Mouse (Mus musculus) ES-Bruce4 (cell line): ENCODE data around the gene Kmt2d.

Experiments
- CTCF ChIP-seq: IDR thresholded peaks from one replicate; pipeline ENCODE4 v1.8.1; 2011; ENCODE audit warnings: low read depth, low read length
- EP300 ChIP-seq: IDR thresholded peaks from 2 replicates; pipeline ENCODE4 v1.6.1; 2011; ENCODE audit warnings: low read depth, low read length; ENCODE audit not compliant: insufficient read depth
- POLR2A ChIP-seq: IDR thresholded peaks from one replicate; pipeline ENCODE4 v1.8.1; 2011; ENCODE audit warnings: low read length; ENCODE audit not compliant: insufficient read depth

- TF ChIP-seq CTCF (peak; percentile 91), POLR2A (no peak), EP300 (no peak)
Measured at GRCm38 (mm10) chr15:98904692-98905091, 33.7 kb upstream of the Kmt2d start.
